Mouse (Mus musculus) C3H10T1/2 (cell line): Measurements from ENCODE around the gene Knstrn. TPM values are rescaled to one million over a fixed set of nuclear protein-coding genes. Genes with fewer than 3 reads are reported as not detected.

Experiments
- polyA plus RNA-seq, 2 experiments: library from polyadenylated mRNA; unstranded; fragments of >200 nt; fragmentation: generic; extraction: Trizol; gene quantifications; one replicate each; pipeline ENCODE4 v1.2.1; 2012; ENCODE audit warnings: missing spikeins in 2 of 2

Knstrn gene
- 100 to 1,000 TPM in 1 of 2 experiments, 10 to 100 TPM in 1; 22.4 to 108 TPM for polyA plus RNA-seq

GRCm38 (mm10) chr2:118813981-118814836 lies at the start of gene Knstrn:
Knstrn (plus strand) TSS chr2:118814003.

GRCm38 (mm10) chr2:118772158-118772874 lies 41.5 kb upstream of the Knstrn start, which contains the start of gene Phgr1:
Phgr1 (plus strand) TSS chr2:118772769.

GRCm38 (mm10) chr2:118779504-118780480 lies 34.0 kb upstream of the Knstrn start, which contains the start of gene Disp2:
Disp2 (plus strand) TSS chr2:118779719.

GRCm38 (mm10) chr2:118861454-118862339 lies 47.9 kb downstream of the Knstrn start, which contains the start of gene Ivd:
Ivd (plus strand) TSS chr2:118861954.

GRCm38 (mm10) chr2:118899981-118900825 lies 86.4 kb downstream of the Knstrn start, which contains the start of gene Bahd1:
Bahd1 (plus strand) TSS chr2:118900377.

Other genes with a start within 250 kb of the Knstrn start
- gene Bub1b, start 215.8 kb upstream of the Knstrn start, polyA plus RNA-seq, result 10 to 100 TPM in 1 of 2 experiments, 1 to 10 TPM in 1; 8.9 to 54.1 TPM
- under 1 TPM in 1 of 2 experiments, not detected in 1; 0.15 TPM for gene Pak6, start 150.7 kb upstream of the Knstrn start, polyA plus RNA-seq
- under 1 TPM in 1 of 2 experiments, not detected in 1; 0.01 TPM for gene Ankrd63, start 110.0 kb upstream of the Knstrn start, polyA plus RNA-seq
- gene Plcb2, start 85.6 kb upstream of the Knstrn start, polyA plus RNA-seq, result under 1 TPM in 1 of 2 experiments, not detected in 1; 0.07 TPM
- gene Inafm2, start 68.2 kb upstream of the Knstrn start, polyA plus RNA-seq, result 1 to 10 TPM; 1.8 to 4.4 TPM
- gene Ccdc9b, start 51.3 kb upstream of the Knstrn start, polyA plus RNA-seq, result 1 to 10 TPM; 3.2 to 6.8 TPM
- gene Phgr1, start 41.2 kb upstream of the Knstrn start, polyA plus RNA-seq, result not detected
- gene Disp2, start 34.3 kb upstream of the Knstrn start, polyA plus RNA-seq, result under 1 TPM in 1 of 2 experiments, not detected in 1; 0.09 TPM
- gene Ivd, start 48.0 kb downstream of the Knstrn start, polyA plus RNA-seq, result 10 to 100 TPM in 1 of 2 experiments, 1 to 10 TPM in 1; 4.3 to 18.5 TPM
- 10 to 100 TPM in 1 of 2 experiments, 1 to 10 TPM in 1; 2.6 to 10.1 TPM for gene Bahd1, start 86.4 kb downstream of the Knstrn start, polyA plus RNA-seq
- gene Chst14, start 112.5 kb downstream of the Knstrn start, polyA plus RNA-seq, result 10 to 100 TPM; 10.5 to 39.8 TPM
- 10 to 100 TPM in 1 of 2 experiments, 1 to 10 TPM in 1; 4.8 to 15.3 TPM for gene Ccdc32, start 215.4 kb downstream of the Knstrn start, polyA plus RNA-seq
- gene Rpusd2, start 220.8 kb downstream of the Knstrn start, polyA plus RNA-seq, result 1 to 10 TPM; 1.1 to 1.2 TPM
- under 1 TPM; 0.08 to 0.97 TPM for gene Knl1, start 233.1 kb downstream of the Knstrn start, polyA plus RNA-seq